Comparison of ENCODE assay signal across 21 mouse cellular contexts in genomic region chr17:25665485-25665884, GRCm38 (mm10). TPM values are rescaled to one million over a fixed set of nuclear protein-coding genes. Genes with fewer than 3 reads are reported as not detected.
DNase-seq lines count a peak whose midpoint lies in the region; ATAC-seq and TF ChIP-seq lines count a peak whose summit lies in the region.
"Had no signal": no experiment of that assay in that cellular context is flagged by ENCODE, and none has a peak within 500 bp of the region (broad histone marks: within the 10 kb centered on the region; RNA-seq: fewer than 3 reads in every experiment).

No protein-coding gene starts in this region.

- no peak for DNase-seq in frontal cortex, postnatal 25 days (ENCODE audit: low spot score in 2 of 2)
- no peak for DNase-seq in layer of hippocampus, adult 2 months (ENCODE audit: low spot score in 2 of 2)
- DNase-seq in layer of hippocampus, adult 18-20 months (ENCODE audit: low spot score in 2 of 2): no peak
- peak; percentile 40 for DNase-seq in right cerebral cortex, adult 18-20 months
- no peak for DNase-seq in right cerebral cortex, postnatal 10 days (ENCODE audit: low spot score in 2 of 2)
- no peak for DNase-seq in liver
- DNase-seq: adrenal gland, postnatal 10 days; adrenal gland, postnatal 25 days; B cell, adult 2 months; cerebellum, adult 11-12 months; cerebellum, adult 9-10 months had no signal

- H3K27ac ChIP-seq in layer of hippocampus, adult 2 months: 0 out of 2 replicates have a peak overlapping the region, but pooled peaks have one; percentile 14
- no peak overlapping the region for H3K27ac ChIP-seq in olfactory bulb, adult 2 months (ENCODE audit: insufficient read depth, low read depth, low read length)
- H3K27ac ChIP-seq: embryonic facial prominence, embryonic 10.5 days; embryonic facial prominence, embryonic 12.5 days; forebrain, embryonic 13.5 days; forebrain, embryonic 15.5 days had no signal

- no peak for TF ChIP-seq CTCF in layer of hippocampus, adult 2 months (conservative IDR thresholded peaks at IDR 0.05)
- 0 out of 2 replicates have a peak, but pooled peaks have one; percentile 13 for TF ChIP-seq CTCF in olfactory bulb, adult 2 months (IDR thresholded peaks at IDR 0.05; ENCODE audit: insufficient read depth, low read depth, low read length)

- TF ChIP-seq POLR2A in olfactory bulb, adult 2 months (IDR thresholded peaks at IDR 0.05; ENCODE audit: insufficient read depth, low read depth, low read length): no peak

- H3K4me3 ChIP-seq in layer of hippocampus, adult 2 months: no peak overlapping the region
- no peak overlapping the region for H3K4me3 ChIP-seq in olfactory bulb, adult 2 months (ENCODE audit: insufficient read depth, low read depth, low read length)
- H3K4me3 ChIP-seq: embryonic facial prominence, embryonic 10.5 days; embryonic facial prominence, embryonic 12.5 days; forebrain, embryonic 13.5 days; forebrain, embryonic 15.5 days had no signal

- peaks cover 24% of the 10 kb centered on the region for H3K4me1 ChIP-seq in olfactory bulb, adult 2 months (ENCODE audit: control insufficient read depth, insufficient read depth, low read length)

- ATAC-seq in frontal cortex, adult (ENCODE audit: low TSS enrichment): peak; percentile 48; the same call in 1 of the 2 replicates
- ATAC-seq: activated CD4-positive, CD25-positive, alpha-beta regulatory T cell, adult 4 months; CD4-positive, CD25-positive, alpha-beta regulatory T cell, adult 4 months; forebrain, embryonic 13.5 days; forebrain, embryonic 15.5 days; Patski had no signal

- WGBS in olfactory bulb, adult 2 months: 80% methylated on average over 6 of the region's 6 CpGs

RNA-seq across cellular contexts. Expression of gene Gng13, which starts 51.5 kb away (rescaled TPM):
- total RNA-seq in layer of hippocampus, adult 2 months (2021): 100 to 1,000 TPM; 106 to 122 TPM
- total RNA-seq in layer of hippocampus, adult 18-20 months (2021): 100 to 1,000 TPM; 130 to 131 TPM
- polyA plus RNA-seq in olfactory bulb, adult 2 months (2012; ENCODE audit: insufficient read depth, insufficient read length, low replicate concordance, missing spikeins): not detected in 2 replicates
- total RNA-seq: adrenal gland, postnatal 25 days had no signal
- polyA plus RNA-seq: activated CD4-positive, CD25-positive, alpha-beta regulatory T cell, adult 4 months; CD4-positive, CD25-positive, alpha-beta regulatory T cell, adult 4 months; G1E; Patski had no signal
